Mouse (Mus musculus) intestine, postnatal 0 days (tissue): ENCODE data around the gene Kcnab3. TPM values are rescaled to one million over a fixed set of nuclear protein-coding genes. Genes with fewer than 3 reads are reported as not detected.
A peak's percentile ranks its signal among the peaks of the same experiment; 100 is the strongest.

Source experiments
- ATAC-seq: fragments of 200-750 bp; cut with Nextera tagmentation; 2 replicates; pipeline ENCODE4 v1.8.0; 2017; ENCODE audit warnings: mild to moderate bottlenecking, moderate TSS enrichment, moderate library complexity
- H3K27ac ChIP-seq: fragments of 300-500 bp; sonication (generic); 2 replicates; pipeline ENCODE4 v1.5.1; 2014; ENCODE audit warnings: mild to moderate bottlenecking, low read depth, low read length, moderate library complexity
- H3K27me3 ChIP-seq: fragments of 300-500 bp; sonication (generic); replicated peaks from 2 replicates; pipeline ENCODE4 v1.6.1; 2014; ENCODE audit warnings: low read length, mixed read lengths; ENCODE audit not compliant: control insufficient read depth, insufficient read depth
- H3K36me3 ChIP-seq: fragments of 300-500 bp; sonication (generic); 2 replicates; pipeline ENCODE4 v1.6.1; 2014; ENCODE audit warnings: mild to moderate bottlenecking, moderate library complexity; ENCODE audit not compliant: control insufficient read depth, insufficient read depth
- H3K4me1 ChIP-seq: fragments of 300-500 bp; sonication (generic); replicated peaks from 2 replicates; pipeline ENCODE4 v1.6.1; 2014; ENCODE audit warnings: antibody characterized with exemption, low read length, mixed read lengths; ENCODE audit not compliant: control insufficient read depth, insufficient read depth
- H3K4me2 ChIP-seq: fragments of 300-500 bp; sonication (generic); replicated peaks from 2 replicates; pipeline ENCODE4 v1.6.1; 2014; ENCODE audit warnings: low read depth, mild to moderate bottlenecking, moderate library complexity
- H3K4me3 ChIP-seq: fragments of 300-500 bp; sonication (generic); 2 replicates; pipeline ENCODE4 v1.5.1; 2014; ENCODE audit warnings: low read depth, low read length
- H3K9ac ChIP-seq: fragments of 300-500 bp; sonication (generic); 2 replicates; pipeline ENCODE4 v1.6.1; 2014; ENCODE audit warnings: mild to moderate bottlenecking, low read depth, low read length
- H3K9me3 ChIP-seq: fragments of 300-500 bp; sonication (generic); 2 replicates; pipeline ENCODE4 v1.6.1; 2016; ENCODE audit warnings: mixed run types; ENCODE audit not compliant: control insufficient read depth
- CTCF ChIP-seq: sonication (generic); IDR thresholded peaks from 2 replicates; pipeline ENCODE4 v1.5.1; 2016; ENCODE audit warnings: low read depth, mild to moderate bottlenecking, control low read depth, antibody characterized with exemption, moderate library complexity
- WGBS: fragments of 180-500 bp; shearing (Covaris S2); extraction: QIAGEN DNeasy Blood & Tissue Kit; methylation state at CpG from one replicate; pipeline ENCODE4 v1.1.7; 2014; 5-methylcytosine and 5-hydroxymethylcytosine counted together
- polyA plus RNA-seq: library from polyadenylated mRNA; unstranded; fragments of >200 nt; fragmentation: Nextera tagmentation; extraction: Ambion mirVana; gene quantifications from 2 replicates; pipeline ENCODE4 v1.2.1, GENCODE M21; 2015

Kcnab3 gene
- polyA plus RNA-seq, 1 experiment from 2014 or later = 1.4 TPM

DNA sequence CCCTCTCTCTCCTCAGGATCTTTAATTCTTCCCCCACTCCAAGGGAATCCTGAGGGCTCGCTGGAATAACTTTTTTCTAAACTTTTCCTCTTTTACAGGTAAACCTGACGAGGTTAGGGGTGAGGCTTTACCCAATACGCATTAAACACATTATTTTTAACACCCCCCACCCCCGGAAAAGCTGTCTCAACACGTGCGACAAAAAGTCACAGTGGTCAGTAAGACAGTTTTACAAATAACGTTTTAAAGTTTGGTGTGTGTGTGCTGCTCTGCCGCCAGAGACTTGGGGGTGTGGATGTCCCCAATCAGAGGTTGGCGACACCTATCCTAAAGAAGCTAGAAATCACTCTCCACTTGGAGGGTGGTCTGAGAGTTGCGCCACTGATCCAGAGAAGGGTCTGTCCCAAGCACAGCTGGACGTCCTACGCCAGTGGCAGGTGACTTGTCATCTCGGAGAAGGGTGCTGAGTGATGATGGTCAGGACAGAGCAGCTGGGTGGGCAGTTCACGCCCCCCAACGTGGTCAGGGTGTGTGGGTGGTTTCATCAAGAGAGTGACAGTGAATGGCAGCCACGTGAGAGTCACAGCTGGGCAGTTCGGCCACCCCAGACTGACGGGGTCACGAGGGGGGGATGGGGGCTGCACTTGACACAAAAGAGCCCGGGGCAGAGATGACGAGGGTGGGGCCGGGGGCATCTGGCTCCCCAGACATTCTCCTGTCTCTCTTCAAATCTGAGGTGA, 41.7 kb downstream of the Kcnab3 start:
- Histone ChIP-seq H3K27me3 (no peaks in the 10 kb centered on the region), H3K27ac (peak overlapping the region; percentile 99), H3K9me3 (no peaks in the 10 kb centered on the region), H3K36me3 (peaks cover 3% of the 10 kb centered on the region; the same call in 1 of the 2 replicates), H3K9ac (peak overlapping the region; percentile 97), H3K4me2 (peak overlapping the region; percentile 95), H3K4me3 (peak overlapping the region; percentile 96), H3K4me1 (peaks cover 29% of the 10 kb centered on the region)
- no peak for TF ChIP-seq CTCF
- WGBS = 1% methylated on average over 22 of the region's 22 CpGs
- no peak for ATAC-seq

DNA sequence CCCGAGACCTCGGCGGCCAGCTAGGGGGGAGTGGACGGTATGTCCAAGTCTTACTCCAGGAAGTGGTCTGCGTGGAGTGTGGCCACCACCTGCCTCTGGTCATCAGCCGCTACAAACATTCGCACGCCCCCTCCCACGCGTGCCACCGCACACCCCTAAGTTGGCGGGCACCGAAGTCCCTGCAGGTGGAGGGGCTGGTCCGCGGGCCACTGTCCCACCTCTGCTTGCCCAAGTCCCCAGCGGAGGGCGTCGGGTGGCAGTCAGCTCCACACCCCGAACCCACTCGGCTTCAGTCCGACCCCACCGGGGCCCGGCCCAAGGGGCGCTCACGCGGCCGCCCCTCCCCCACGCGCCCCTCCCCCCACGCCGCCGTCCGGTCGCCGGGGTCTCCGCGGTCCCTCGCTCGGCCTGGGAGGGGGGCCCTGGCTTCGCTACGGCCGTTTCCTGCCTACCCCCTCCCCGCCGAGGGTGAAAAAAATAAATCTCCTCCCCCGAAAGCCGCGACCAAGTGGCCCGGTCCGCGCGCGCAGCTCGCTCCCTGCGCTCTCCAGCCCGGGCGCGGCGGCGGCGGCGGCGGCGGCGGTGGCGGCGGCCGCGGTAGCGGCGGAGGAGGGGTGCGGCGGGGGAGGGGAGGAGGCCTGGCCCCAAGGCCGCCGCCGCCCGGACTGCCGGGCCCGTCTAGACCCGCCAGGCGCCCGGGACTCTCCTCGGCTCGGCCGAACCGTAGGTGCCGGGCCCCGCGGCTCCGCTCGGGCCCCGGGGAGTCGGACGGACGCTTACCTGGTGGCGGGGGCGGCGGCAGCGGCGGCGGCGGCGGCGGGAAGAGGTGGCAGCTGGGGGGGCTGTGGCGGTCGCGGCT, 42.5 kb downstream of the Kcnab3 start:
- peak overlapping the region; percentile 97 for H3K9ac ChIP-seq
- peaks cover 7% of the 10 kb centered on the region; the same call in 1 of the 2 replicates for H3K36me3 ChIP-seq
- no peak for TF ChIP-seq CTCF
- ATAC-seq = peak; percentile 26; the same call in 1 of the 2 replicates
- peak overlapping the region; percentile 95 for H3K4me2 ChIP-seq
- WGBS = under 1% methylated on average over 62 of the region's 106 CpGs
- H3K27me3 ChIP-seq = no peaks in the 10 kb centered on the region
- peak overlapping the region; percentile 99 for H3K27ac ChIP-seq
- no peaks in the 10 kb centered on the region for H3K9me3 ChIP-seq
- peak overlapping the region; percentile 96 for H3K4me3 ChIP-seq
- H3K4me1 ChIP-seq = peaks cover 29% of the 10 kb centered on the region

DNA sequence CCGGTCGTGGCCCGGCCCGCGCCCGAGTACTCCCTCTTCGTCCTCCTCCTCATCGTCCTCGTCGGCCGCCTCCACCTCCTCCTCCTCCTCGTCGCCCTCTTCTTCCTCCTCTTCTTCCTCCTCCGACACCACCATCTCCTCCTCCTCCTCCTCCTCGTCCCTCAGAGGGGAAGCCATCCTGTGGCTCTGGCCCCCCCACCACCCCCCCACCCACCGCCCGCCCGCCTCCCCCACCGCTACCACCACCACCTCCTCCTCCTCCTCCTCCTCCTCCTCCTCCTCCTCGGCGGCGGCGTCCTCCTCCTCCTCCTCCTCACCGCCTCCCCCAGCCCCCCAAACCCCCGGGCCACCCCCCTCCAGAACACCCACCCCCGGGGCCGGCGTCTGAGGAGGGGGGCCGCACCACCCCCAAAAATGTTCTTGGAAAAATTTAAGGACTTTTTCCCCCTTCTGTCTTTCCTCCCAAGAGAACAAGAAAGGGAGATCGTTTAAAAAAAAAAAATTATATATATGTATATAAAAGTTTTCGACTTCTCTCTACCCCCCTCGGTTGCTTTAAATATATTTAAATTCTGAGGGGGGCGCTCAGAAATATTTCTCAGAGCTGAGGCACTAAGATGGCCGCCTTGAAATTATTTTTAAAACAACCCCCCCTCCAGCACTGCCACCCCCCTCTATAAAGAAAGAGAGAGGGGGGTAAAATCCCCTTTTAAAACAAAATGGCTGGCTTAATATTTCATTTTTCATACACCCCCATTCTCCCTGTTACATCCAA, 43.3 kb downstream of the Kcnab3 start, which contains the start of gene Chd3:
Gene Chd3, minus strand, starts transcription at position 192 of the 775 bp plus-strand sequence.
- WGBS = 1% methylated on average over 22 of the region's 34 CpGs
- peak within 1 kb of the TSS; percentile 96 for H3K4me3 ChIP-seq
- peak within 1 kb of the TSS; percentile 99 for H3K27ac ChIP-seq
- TF ChIP-seq CTCF = no peak
- H3K4me1 ChIP-seq = peaks cover 25% of the 10 kb centered on the region
- H3K36me3 ChIP-seq = peaks cover 6% of the 10 kb centered on the region; the same call in 1 of the 2 replicates
- peak within 1 kb of the TSS; percentile 95 for H3K4me2 ChIP-seq
- no peak for ATAC-seq
- H3K9me3 ChIP-seq = no peaks in the 10 kb centered on the region
- H3K9ac ChIP-seq = peak within 1 kb of the TSS; percentile 97
- no peaks in the 10 kb centered on the region for H3K27me3 ChIP-seq

DNA sequence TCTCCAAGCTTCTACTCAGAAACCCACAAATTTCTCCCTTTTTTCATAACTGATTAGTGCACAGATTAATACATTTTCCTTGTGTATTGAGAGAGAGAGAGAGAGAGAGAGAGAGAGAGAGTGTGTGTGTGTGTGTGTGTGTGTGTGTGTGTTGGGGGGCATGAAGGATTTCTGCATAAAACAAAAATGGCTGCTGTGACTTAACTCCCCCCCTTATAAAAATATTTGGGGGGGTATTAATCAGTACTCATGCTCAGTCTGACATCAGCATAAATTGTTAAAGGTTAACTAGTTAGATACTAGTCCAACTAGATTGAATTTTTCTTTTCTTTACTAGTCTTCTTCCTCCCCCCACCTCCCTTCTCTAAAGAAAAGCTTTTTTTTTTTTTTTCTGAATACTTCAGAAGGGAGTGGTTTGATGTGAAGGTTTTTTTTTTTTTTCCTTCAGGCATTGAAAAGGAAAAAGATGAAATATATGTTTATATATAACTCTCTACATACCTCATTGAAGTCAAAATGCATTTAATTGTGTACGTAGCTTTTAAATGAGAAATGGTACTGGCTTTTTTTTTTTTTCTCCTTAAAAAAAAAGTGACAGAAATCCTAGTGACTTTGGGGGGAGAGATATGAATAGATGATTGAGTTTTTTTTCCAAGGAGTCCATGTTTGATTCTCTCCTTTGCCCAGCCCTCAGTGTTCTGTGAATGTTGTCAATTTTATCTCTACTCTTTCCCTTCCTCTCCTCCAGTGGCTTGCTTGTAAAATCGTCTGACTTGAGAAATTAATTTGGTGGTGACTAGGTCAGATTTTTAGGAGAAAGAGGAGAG, 44.1 kb downstream of the Kcnab3 start:
- ATAC-seq = no peak
- no peak overlapping the region for H3K9ac ChIP-seq

DNA sequence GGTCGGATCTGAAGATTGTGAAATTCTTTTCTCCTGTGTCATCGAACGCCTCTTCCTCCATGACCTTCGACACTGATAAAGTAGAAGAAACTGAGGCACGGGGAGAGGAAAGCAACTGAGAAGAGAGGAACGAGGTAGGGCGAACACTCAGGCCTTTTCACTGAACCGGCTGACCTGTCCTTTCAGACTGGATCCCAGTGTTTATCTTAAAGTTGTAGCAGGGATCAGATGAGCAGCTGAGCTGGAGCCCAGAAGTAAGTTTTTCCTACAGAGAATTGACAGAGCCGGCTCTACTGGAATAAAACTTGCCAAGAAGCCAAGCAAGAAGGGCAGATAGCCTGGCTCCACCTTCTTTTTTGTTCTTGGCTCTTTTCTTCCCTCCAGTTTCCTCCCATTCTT, 44.8 kb downstream of the Kcnab3 start:
- Histone ChIP-seq H3K27ac (peak overlapping the region; percentile 28; the same call in 1 of the 2 replicates), H3K4me2 (peak overlapping the region; percentile 35; the same call in 1 of the 2 replicates), H3K27me3 (no peaks in the 10 kb centered on the region), H3K9ac (no peak overlapping the region), H3K4me3 (no peak overlapping the region), H3K36me3 (peaks cover 8% of the 10 kb centered on the region; the same call in 1 of the 2 replicates), H3K9me3 (no peaks in the 10 kb centered on the region), H3K4me1 (peaks cover 11% of the 10 kb centered on the region)
- TF ChIP-seq CTCF = no peak
- no peak for ATAC-seq
- WGBS = 27% methylated on average over 9 of the region's 9 CpGs

More for the DNA sequence above, 44.1 kb downstream of the Kcnab3 start:
- TF ChIP-seq CTCF = no peak
- Histone ChIP-seq H3K4me3 (peak overlapping the region; percentile 96; the same call in 1 of the 2 replicates), H3K27me3 (no peaks in the 10 kb centered on the region), H3K9me3 (no peaks in the 10 kb centered on the region), H3K36me3 (peaks cover 8% of the 10 kb centered on the region; the same call in 1 of the 2 replicates), H3K4me2 (peak overlapping the region; percentile 95), H3K27ac (peak overlapping the region; percentile 99), H3K4me1 (peaks cover 17% of the 10 kb centered on the region)
- WGBS = 28% methylated on average over 2 of the region's 2 CpGs
